Mouse (Mus musculus) testis, adult 2 months (tissue): ENCODE results near the gene Mmel1. TPM values are rescaled to one million over a fixed set of nuclear protein-coding genes. Genes with fewer than 3 reads are reported as not detected.

Source experiments
- H3K27ac ChIP-seq: fragments of 200-500 bp; 2 replicates; pipeline ENCODE4 v1.5.1; 2012; ENCODE audit warnings: low read depth, low read length; ENCODE audit not compliant: control insufficient read depth, insufficient read depth
- H3K27me3 ChIP-seq: fragments of 200-500 bp; 2 replicates; pipeline ENCODE4 v1.6.1; 2012; ENCODE audit warnings: mild to moderate bottlenecking, low read length, moderate library complexity; ENCODE audit not compliant: control insufficient read depth, insufficient read depth
- H3K36me3 ChIP-seq: fragments of 200-500 bp; 2 replicates; pipeline ENCODE4 v1.6.1; 2012; ENCODE audit warnings: mild to moderate bottlenecking, low read length; ENCODE audit not compliant: control insufficient read depth, insufficient read depth
- H3K4me1 ChIP-seq: fragments of 200-500 bp; 2 replicates; pipeline ENCODE4 v1.6.1; 2012; ENCODE audit warnings: low read length; ENCODE audit not compliant: control insufficient read depth, insufficient read depth
- H3K4me3 ChIP-seq: fragments of 200-500 bp; 2 replicates; pipeline ENCODE4 v1.5.1; 2012; ENCODE audit warnings: low read depth, mild to moderate bottlenecking, low read length, moderate library complexity, mixed read lengths; ENCODE audit not compliant: control insufficient read depth
- CTCF ChIP-seq: fragments of 200-500 bp; IDR thresholded peaks from 2 replicates; pipeline ENCODE4 v1.5.1; 2012; ENCODE audit warnings: low read depth, mild to moderate bottlenecking, inconsistent platforms, low read length, moderate library complexity; ENCODE audit not compliant: control insufficient read depth, insufficient read depth, insufficient replicate concordance
- POLR2A ChIP-seq: fragments of 200-500 bp; IDR thresholded peaks from 2 replicates; pipeline ENCODE4 v1.6.1; 2012; ENCODE audit warnings: low read depth, mild to moderate bottlenecking, inconsistent platforms, low read length, moderate library complexity; ENCODE audit not compliant: control insufficient read depth
- polyA plus RNA-seq: library from polyadenylated mRNA; depleted of rRNA; stranded (reverse); fragments of >200 nt; gene quantifications from 2 replicates; pipeline ENCODE4 v1.2.3, GENCODE M21; 2012

The Mmel1 gene
- polyA plus RNA-seq, 1 experiment = 111 TPM

DNA sequence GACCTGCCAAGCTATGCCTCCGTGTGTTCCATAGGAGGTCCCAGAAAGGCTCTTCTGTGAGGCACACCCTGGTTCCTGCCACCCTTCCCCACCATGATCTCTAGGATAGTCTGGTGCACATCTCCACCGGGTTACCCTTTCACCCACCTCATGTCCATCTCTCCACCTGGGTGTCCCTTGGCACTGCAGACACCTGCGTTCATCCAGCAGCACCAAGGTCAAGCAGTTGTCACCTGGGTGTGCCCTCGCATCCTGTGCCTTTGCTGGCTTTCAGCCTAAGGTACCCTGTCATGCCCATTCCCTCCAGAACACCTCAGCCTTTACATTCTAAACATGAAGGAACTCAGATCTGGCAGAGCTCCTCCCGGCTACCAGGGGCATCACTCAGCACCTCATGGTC lies 3.0 kb upstream of the Mmel1 start:
- Histone ChIP-seq H3K4me3 (peak overlapping the region; percentile 88), H3K36me3 (no peaks in the 10 kb centered on the region), H3K4me1 (peaks cover 20% of the 10 kb centered on the region), H3K27me3 (no peaks in the 10 kb centered on the region), H3K27ac (no peak overlapping the region)
- TF ChIP-seq POLR2A = no peak
- no peak for TF ChIP-seq CTCF

DNA sequence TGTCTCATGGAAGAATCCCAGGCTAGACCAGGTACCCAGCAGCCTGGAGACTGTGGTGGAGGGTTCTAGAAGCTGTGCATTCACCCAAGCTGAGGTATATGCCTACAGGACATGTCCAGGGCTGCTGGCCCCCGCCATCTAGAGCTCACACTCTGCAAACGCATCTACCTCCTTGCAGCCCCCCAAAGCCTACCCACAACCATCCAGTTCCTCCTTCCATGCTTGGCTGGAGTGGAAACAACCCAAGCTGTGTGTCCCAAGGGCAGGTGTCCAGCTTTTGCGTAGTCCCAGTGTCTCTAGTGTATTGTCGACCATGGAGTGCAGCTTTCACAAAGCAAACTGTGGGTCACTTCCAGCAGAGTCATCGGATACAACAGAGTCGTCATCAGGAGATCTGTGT lies 2.1 kb upstream of the Mmel1 start:
- Histone ChIP-seq H3K27ac (no peak overlapping the region), H3K36me3 (no peaks in the 10 kb centered on the region), H3K27me3 (no peaks in the 10 kb centered on the region), H3K4me3 (peak overlapping the region; percentile 88), H3K4me1 (peaks cover 20% of the 10 kb centered on the region)
- no peak for TF ChIP-seq CTCF
- TF ChIP-seq POLR2A = no peak

DNA sequence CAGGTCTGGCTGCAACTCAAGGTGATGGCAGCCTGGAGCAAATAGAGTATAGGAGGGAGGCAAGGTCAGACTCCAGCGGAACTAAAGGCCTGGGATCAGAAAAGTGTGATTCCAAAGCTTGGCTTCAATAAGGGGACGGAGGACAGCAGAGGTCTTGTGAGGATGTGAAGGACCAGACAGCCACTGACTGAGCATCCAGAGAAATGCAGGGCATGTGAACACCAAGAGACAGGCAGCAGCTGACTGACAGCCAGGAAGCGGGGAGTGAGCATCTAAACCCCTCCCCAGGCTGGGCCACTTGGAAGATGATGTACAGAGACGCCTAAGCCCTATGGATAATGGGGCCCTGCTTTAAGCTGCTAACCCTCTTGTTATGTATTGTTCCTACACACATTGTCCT lies 1.3 kb downstream of the Mmel1 start:
- peaks cover under 1% of the 10 kb centered on the region; the same call in 1 of the 2 replicates for H3K4me1 ChIP-seq
- no peaks in the 10 kb centered on the region for H3K27me3 ChIP-seq
- H3K4me3 ChIP-seq = peak overlapping the region; percentile 88
- TF ChIP-seq POLR2A (no peak), CTCF (no peak)
- no peaks in the 10 kb centered on the region for H3K36me3 ChIP-seq
- H3K27ac ChIP-seq = no peak overlapping the region

DNA sequence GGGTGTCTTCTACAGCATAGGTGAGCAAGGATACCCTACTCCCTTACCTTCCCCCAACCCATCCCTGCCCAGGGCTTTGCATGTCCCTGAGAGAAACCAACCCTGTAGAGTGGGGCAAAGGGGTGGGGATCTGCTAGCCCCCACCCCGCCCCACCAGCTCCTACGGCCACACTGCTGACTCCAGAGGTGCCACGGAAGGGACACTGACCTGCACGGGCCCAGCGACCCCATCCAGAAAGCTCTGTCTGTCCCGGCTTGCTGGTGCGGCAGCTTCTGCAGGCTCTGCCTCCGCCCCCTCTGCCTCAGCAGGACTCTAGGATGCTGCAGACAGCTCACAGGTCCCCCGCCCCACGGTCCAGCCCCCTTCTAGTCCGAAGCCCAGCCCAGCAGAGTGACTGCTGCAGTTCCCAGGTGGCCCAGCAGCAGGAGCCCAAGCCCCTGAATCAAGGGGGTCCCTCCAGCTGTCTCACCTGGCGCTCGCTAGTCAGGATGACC lies 2.4 kb downstream of the Mmel1 start:
- Histone ChIP-seq H3K4me1 (no peaks in the 10 kb centered on the region; the same call in 1 of the 2 replicates), H3K36me3 (no peaks in the 10 kb centered on the region), H3K4me3 (peak overlapping the region; percentile 88), H3K27ac (no peak overlapping the region), H3K27me3 (no peaks in the 10 kb centered on the region)
- TF ChIP-seq POLR2A (no peak), CTCF (no peak)

- peak overlapping the region; percentile 54 for H3K4me3 ChIP-seq
- no peak overlapping the region for H3K27ac ChIP-seq
- no peaks in the 10 kb centered on the region; the same call in 1 of the 2 replicates for H3K4me1 ChIP-seq
- no peaks in the 10 kb centered on the region for H3K27me3 ChIP-seq
- TF ChIP-seq POLR2A (no peak), CTCF (no peak)
- no peaks in the 10 kb centered on the region for H3K36me3 ChIP-seq
Observed at GRCm38 (mm10) chr4:154873186-154873585, 3.8 kb downstream of the Mmel1 start.

DNA sequence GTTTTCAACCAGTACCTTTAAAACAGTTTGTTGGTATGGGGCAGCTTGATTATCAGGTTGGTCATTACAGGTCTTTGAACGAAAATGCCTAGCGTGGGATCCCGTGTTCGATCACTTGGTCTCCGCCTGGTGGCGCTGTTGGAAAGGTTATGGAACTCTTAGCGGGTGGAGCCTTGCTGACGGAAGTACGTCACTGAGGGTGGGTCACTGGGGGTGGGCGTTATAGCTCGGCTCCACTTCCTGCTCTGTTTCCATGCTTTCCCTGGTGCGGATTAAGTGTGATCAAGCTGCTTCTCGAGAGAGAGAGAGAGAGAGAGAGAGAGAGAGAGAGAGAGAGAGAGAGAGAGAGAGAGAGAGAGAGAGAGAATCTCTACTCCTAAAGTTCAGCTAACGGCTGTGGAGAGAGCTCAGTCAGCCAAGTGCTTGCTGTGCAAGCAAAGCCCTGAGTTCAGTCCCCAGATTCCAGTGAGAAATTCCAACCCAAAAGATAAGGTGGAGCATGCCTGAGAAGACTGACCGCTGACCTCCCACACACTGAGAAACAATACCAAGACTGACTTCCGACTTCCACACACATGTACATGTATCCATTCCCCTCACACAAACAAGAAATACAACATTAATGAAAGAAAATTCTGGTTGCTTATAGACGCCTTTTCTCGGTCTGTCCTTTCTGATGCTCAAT lies 8.6 kb downstream of the Mmel1 start:
- TF ChIP-seq CTCF = peak; percentile 96
- peak; percentile 80 for TF ChIP-seq POLR2A
- no peaks in the 10 kb centered on the region for H3K27me3 ChIP-seq
- peak overlapping the region; percentile 78; the same call in 1 of the 2 replicates for H3K27ac ChIP-seq
- no peaks in the 10 kb centered on the region for H3K36me3 ChIP-seq
- H3K4me3 ChIP-seq = peak overlapping the region; percentile 76
- H3K4me1 ChIP-seq = peaks cover 6% of the 10 kb centered on the region; the same call in 1 of the 2 replicates

DNA sequence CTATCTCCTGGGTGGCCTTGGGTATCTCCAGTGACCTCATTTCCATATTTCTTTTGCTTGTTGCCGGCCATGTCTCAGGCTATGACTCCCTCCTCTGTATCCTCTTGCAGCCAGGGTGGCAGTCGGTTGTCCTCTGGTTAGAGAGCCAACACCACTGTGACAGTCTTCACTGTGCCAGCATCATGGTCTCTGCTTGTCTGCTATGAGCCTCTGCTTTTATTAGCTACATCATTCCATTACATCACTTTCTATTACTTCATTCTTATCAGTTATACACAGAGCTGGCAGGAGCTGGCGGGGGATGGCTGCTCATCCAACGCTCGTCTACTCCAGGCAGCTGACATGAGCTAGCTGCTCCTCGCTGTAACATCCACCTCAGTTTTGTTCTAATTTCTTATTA lies 11.3 kb downstream of the Mmel1 start:
- no peaks in the 10 kb centered on the region for H3K36me3 ChIP-seq
- no peaks in the 10 kb centered on the region for H3K27me3 ChIP-seq
- TF ChIP-seq POLR2A (no peak), CTCF (no peak)
- H3K4me1 ChIP-seq = peaks cover 6% of the 10 kb centered on the region; the same call in 1 of the 2 replicates
- H3K27ac ChIP-seq = no peak overlapping the region
- no peak overlapping the region for H3K4me3 ChIP-seq

DNA sequence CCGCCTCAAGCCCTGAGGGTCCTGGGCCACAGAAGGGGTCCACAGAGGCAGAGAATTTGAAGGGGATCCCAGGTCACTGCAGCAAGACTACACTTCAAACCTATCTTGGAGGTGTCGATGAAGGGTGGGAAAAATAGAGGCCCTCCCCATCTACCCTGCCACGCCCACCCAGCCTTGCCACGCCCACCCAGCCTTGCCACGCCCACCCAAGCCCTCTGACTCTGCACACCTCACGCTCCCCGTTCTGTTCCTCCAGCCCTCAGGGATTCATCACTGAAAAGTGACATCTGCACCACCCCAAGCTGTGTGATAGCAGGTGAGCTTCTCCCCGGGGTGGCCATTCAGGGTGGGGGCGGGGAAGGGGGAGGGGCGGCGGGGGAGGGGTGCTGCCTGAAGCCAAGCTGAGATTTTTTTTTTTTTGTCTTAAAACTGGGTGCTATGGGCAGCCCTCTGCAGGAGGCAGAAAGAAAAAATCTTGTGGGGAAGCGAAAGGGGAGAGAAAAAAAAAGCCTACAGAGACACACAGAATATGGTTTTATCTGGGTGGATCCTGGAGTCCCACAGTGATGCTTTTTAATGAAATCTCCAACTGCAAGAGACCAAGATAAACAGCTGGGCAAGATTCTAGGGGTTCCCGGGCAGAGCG lies 12.8 kb downstream of the Mmel1 start:
- Histone ChIP-seq H3K36me3 (no peaks in the 10 kb centered on the region), H3K4me3 (no peak overlapping the region), H3K27ac (no peak overlapping the region), H3K27me3 (no peaks in the 10 kb centered on the region), H3K4me1 (peaks cover 6% of the 10 kb centered on the region; the same call in 1 of the 2 replicates)
- TF ChIP-seq POLR2A (no peak), CTCF (no peak)
